In the genomic region with DNA sequence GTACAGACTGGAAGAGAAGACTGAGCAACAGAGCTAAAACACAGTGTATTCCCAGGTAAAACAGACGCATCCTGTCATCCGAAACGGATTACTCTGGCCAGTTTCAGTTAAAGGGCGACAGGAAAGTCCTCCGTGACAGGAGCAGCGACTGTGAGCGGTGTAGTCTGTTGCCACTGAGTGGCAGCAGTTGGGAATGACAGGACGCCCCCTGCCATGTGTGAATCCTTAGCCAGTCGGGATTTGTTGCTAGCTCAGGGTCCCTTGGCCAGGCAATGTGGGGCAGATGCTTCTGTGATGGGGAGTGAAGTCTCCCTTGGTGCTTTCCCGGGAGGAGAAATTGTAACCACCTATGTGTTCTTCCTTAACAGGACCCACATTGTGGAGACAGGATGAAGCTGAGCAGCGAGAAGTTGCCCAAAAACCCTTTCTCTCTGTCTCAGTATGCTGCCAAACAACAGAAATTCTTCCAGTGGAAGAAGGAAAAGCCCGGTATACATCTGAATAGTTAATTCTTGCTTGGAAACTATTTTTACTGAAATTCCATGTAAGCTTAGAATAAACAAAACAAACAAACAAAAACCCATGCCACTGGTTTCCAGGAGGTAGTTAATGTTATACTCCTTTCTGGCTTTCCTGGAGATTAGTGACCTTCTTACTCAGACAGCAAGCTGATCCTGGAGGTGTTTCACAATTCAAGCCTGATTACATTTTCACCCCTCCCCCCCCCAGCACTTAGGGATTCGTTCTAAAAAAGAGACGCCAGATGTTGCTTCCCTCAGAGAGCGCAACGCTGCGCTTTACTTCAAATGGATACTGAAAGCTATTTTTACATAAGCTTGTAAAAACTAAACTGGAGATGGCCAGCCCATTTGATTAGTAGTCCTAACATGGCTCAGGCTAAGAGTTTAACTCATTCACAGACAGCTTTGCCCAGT, we compare ENCODE assay signal across 8 mouse cellular contexts. TPM values are rescaled to one million over a fixed set of nuclear protein-coding genes. Genes with fewer than 3 reads are reported as not detected.
DNase-seq lines count a peak whose midpoint lies in the region; ATAC-seq lines count a peak whose summit lies in the region.

No protein-coding gene starts in this region.

- H3K4me3 ChIP-seq in embryonic facial prominence, embryonic 15.5 days (replicated peaks) = peak overlapping the region; percentile 22
- no peak overlapping the region for H3K4me3 ChIP-seq in hindbrain, embryonic 13.5 days
- H3K4me3 ChIP-seq in limb, embryonic 12.5 days (replicated peaks) = peak overlapping the region; percentile 11
- 0 out of 2 replicates have a peak overlapping the region, but pooled peaks have one; percentile 6 for H3K4me3 ChIP-seq in midbrain, embryonic 15.5 days

- H3K9ac ChIP-seq in embryonic facial prominence, embryonic 15.5 days = no peak overlapping the region
- no peak overlapping the region for H3K9ac ChIP-seq in hindbrain, embryonic 13.5 days
- no peak overlapping the region for H3K9ac ChIP-seq in limb, embryonic 12.5 days (replicated peaks)
- H3K9ac ChIP-seq in midbrain, embryonic 15.5 days = no peak overlapping the region

- 7% methylated on average over 17 of the region's 17 CpGs for WGBS in embryonic facial prominence, embryonic 15.5 days
- 19% methylated on average over 17 of the region's 17 CpGs for WGBS in hindbrain, embryonic 13.5 days
- WGBS in limb, embryonic 12.5 days = 9% methylated on average over 17 of the region's 17 CpGs
- 10% methylated on average over 17 of the region's 17 CpGs for WGBS in midbrain, embryonic 15.5 days

- H3K27me3 ChIP-seq in embryonic facial prominence, embryonic 15.5 days = no peaks in the 10 kb centered on the region
- H3K27me3 ChIP-seq in hindbrain, embryonic 13.5 days = no peaks in the 10 kb centered on the region
- H3K27me3 ChIP-seq in limb, embryonic 12.5 days = no peaks in the 10 kb centered on the region
- no peaks in the 10 kb centered on the region for H3K27me3 ChIP-seq in midbrain, embryonic 15.5 days (replicated peaks)

- H3K36me3 ChIP-seq in embryonic facial prominence, embryonic 15.5 days = no peaks in the 10 kb centered on the region
- H3K36me3 ChIP-seq in hindbrain, embryonic 13.5 days = no peaks in the 10 kb centered on the region
- H3K36me3 ChIP-seq in limb, embryonic 12.5 days = no peaks in the 10 kb centered on the region
- no peaks in the 10 kb centered on the region for H3K36me3 ChIP-seq in midbrain, embryonic 15.5 days (replicated peaks)

- H3K9me3 ChIP-seq in embryonic facial prominence, embryonic 15.5 days (replicated peaks) = no peaks in the 10 kb centered on the region
- H3K9me3 ChIP-seq in hindbrain, embryonic 13.5 days = no peaks in the 10 kb centered on the region
- no peaks in the 10 kb centered on the region for H3K9me3 ChIP-seq in limb, embryonic 12.5 days
- H3K9me3 ChIP-seq in midbrain, embryonic 15.5 days = no peaks in the 10 kb centered on the region

- H3K27ac ChIP-seq in embryonic facial prominence, embryonic 15.5 days (replicated peaks) = peak overlapping the region; percentile 65
- no peak overlapping the region for H3K27ac ChIP-seq in hindbrain, embryonic 13.5 days
- H3K27ac ChIP-seq in limb, embryonic 12.5 days = 0 out of 2 replicates have a peak overlapping the region, but pooled peaks have one; percentile 45
- H3K27ac ChIP-seq in midbrain, embryonic 15.5 days = no peak overlapping the region

- H3K4me2 ChIP-seq in embryonic facial prominence, embryonic 15.5 days (replicated peaks) = peak overlapping the region; percentile 46
- H3K4me2 ChIP-seq in hindbrain, embryonic 13.5 days = peak overlapping the region; percentile 34
- peak overlapping the region; percentile 52 for H3K4me2 ChIP-seq in limb, embryonic 12.5 days
- peak overlapping the region; percentile 42 for H3K4me2 ChIP-seq in midbrain, embryonic 15.5 days

- ATAC-seq in embryonic facial prominence, embryonic 15.5 days (ENCODE audit: insufficient number of reproducible peaks, low FRiP score, low TSS enrichment, low read depth) = peak; percentile 39; the same call in 1 of the 2 replicates
- no peak for ATAC-seq in hindbrain, embryonic 13.5 days (ENCODE audit: low FRiP score)
- no peak for ATAC-seq in limb, embryonic 12.5 days (ENCODE audit: insufficient number of reproducible peaks, insufficient read depth, low FRiP score, low TSS enrichment, low read depth)
- ATAC-seq in midbrain, embryonic 15.5 days (replicated peaks) = peak; percentile 66; the same call in 1 of the 2 replicates

- DNase-seq in layer of hippocampus, postnatal 14 days (ENCODE audit: low spot score in 2 of 2) = peak; percentile 36 to 39
- no peak for DNase-seq in layer of hippocampus, adult 9-10 months (ENCODE audit: low spot score)
- no peak for DNase-seq in spleen, adult 12 weeks (ENCODE audit: low spot score)
- DNase-seq in urinary bladder, adult 2 months (ENCODE audit: low spot score) = no peak

- H3K4me1 ChIP-seq in embryonic facial prominence, embryonic 15.5 days = peaks cover 12% of the 10 kb centered on the region
- H3K4me1 ChIP-seq in hindbrain, embryonic 13.5 days (replicated peaks) = peaks cover 11% of the 10 kb centered on the region
- H3K4me1 ChIP-seq in limb, embryonic 12.5 days (replicated peaks) = peaks cover 15% of the 10 kb centered on the region
- H3K4me1 ChIP-seq in midbrain, embryonic 15.5 days = peaks cover 11% of the 10 kb centered on the region

RNA-seq across cellular contexts. Expression of gene Ankrd37, which starts 5.5 kb away (rescaled TPM):
- total RNA-seq in layer of hippocampus, postnatal 14 days (2021) = 1 to 10 TPM; 5.9 to 8.3 TPM
- 30.8 and 34.1 TPM in 2 replicates for polyA plus RNA-seq in embryonic facial prominence, embryonic 15.5 days (2015; fragmentation: Nextera tagmentation; extraction: Ambion mirVana)
- 31.2 and 32.0 TPM in 2 replicates for polyA plus RNA-seq in hindbrain, embryonic 13.5 days (2015; fragmentation: Nextera tagmentation; extraction: Ambion mirVana)
- 22.2 and 22.3 TPM in 2 replicates for polyA plus RNA-seq in limb, embryonic 12.5 days (2016; fragmentation: Nextera tagmentation; extraction: Ambion mirVana)
- polyA plus RNA-seq in midbrain, embryonic 15.5 days (2015; fragmentation: Nextera tagmentation; extraction: Ambion mirVana) = 39.7 and 45.3 TPM in 2 replicates
- polyA plus RNA-seq in urinary bladder, adult 2 months (2012; rRNA removed) = 6.2 and 6.8 TPM in 2 replicates

RNA-seq across cellular contexts. Expression of gene Lrp2bp, which starts 11.9 kb away (rescaled TPM):
- under 1 TPM; 0.26 to 0.48 TPM for total RNA-seq in layer of hippocampus, postnatal 14 days (2021)
- polyA plus RNA-seq in embryonic facial prominence, embryonic 15.5 days (2015; fragmentation: Nextera tagmentation; extraction: Ambion mirVana) = 0.72 and 1.3 TPM in 2 replicates
- 0.48 and 0.65 TPM in 2 replicates for polyA plus RNA-seq in hindbrain, embryonic 13.5 days (2015; fragmentation: Nextera tagmentation; extraction: Ambion mirVana)
- 0.23 and 0.41 TPM in 2 replicates for polyA plus RNA-seq in limb, embryonic 12.5 days (2016; fragmentation: Nextera tagmentation; extraction: Ambion mirVana)
- polyA plus RNA-seq in midbrain, embryonic 15.5 days (2015; fragmentation: Nextera tagmentation; extraction: Ambion mirVana) = 0.52 and 0.66 TPM in 2 replicates
- polyA plus RNA-seq in urinary bladder, adult 2 months (2012; rRNA removed) = 0.21 and 0.44 TPM in 2 replicates

RNA-seq across cellular contexts. Expression of gene Ufsp2, which starts 35.7 kb away (rescaled TPM):
- 10 to 100 TPM; 58.2 to 59.9 TPM for total RNA-seq in layer of hippocampus, postnatal 14 days (2021)
- polyA plus RNA-seq in embryonic facial prominence, embryonic 15.5 days (2015; fragmentation: Nextera tagmentation; extraction: Ambion mirVana) = 94.6 and 100 TPM in 2 replicates
- 67.4 and 70.4 TPM in 2 replicates for polyA plus RNA-seq in hindbrain, embryonic 13.5 days (2015; fragmentation: Nextera tagmentation; extraction: Ambion mirVana)
- polyA plus RNA-seq in limb, embryonic 12.5 days (2016; fragmentation: Nextera tagmentation; extraction: Ambion mirVana) = 72.1 TPM in 2 replicates
- polyA plus RNA-seq in midbrain, embryonic 15.5 days (2015; fragmentation: Nextera tagmentation; extraction: Ambion mirVana) = 56.0 and 64.0 TPM in 2 replicates
- polyA plus RNA-seq in urinary bladder, adult 2 months (2012; rRNA removed) = 51.4 and 57.1 TPM in 2 replicates

RNA-seq across cellular contexts. Expression of gene 1700029J07Rik, which starts 36.0 kb away (rescaled TPM):
- total RNA-seq in layer of hippocampus, postnatal 14 days (2021) = 1 to 10 TPM; 3.7 to 4.1 TPM
- polyA plus RNA-seq in embryonic facial prominence, embryonic 15.5 days (2015; fragmentation: Nextera tagmentation; extraction: Ambion mirVana) = 9.2 and 11.0 TPM in 2 replicates
- 5.6 and 5.8 TPM in 2 replicates for polyA plus RNA-seq in hindbrain, embryonic 13.5 days (2015; fragmentation: Nextera tagmentation; extraction: Ambion mirVana)
- polyA plus RNA-seq in limb, embryonic 12.5 days (2016; fragmentation: Nextera tagmentation; extraction: Ambion mirVana) = 3.4 and 4.9 TPM in 2 replicates
- 5.5 and 6.5 TPM in 2 replicates for polyA plus RNA-seq in midbrain, embryonic 15.5 days (2015; fragmentation: Nextera tagmentation; extraction: Ambion mirVana)
- 8.5 and 11.2 TPM in 2 replicates for polyA plus RNA-seq in urinary bladder, adult 2 months (2012; rRNA removed)

Comparison
In these comparisons a context has a peak if more than half of its experiments do, and no peak if none do; other contexts are left out.
1. DNase-seq: peak in layer of hippocampus, postnatal 14 days (2 of 2); none in layer of hippocampus, adult 9-10 months (single experiment), spleen, adult 12 weeks (single experiment) and urinary bladder, adult 2 months (single experiment).
2. ATAC-seq: peak in embryonic facial prominence, embryonic 15.5 days (single experiment) and midbrain, embryonic 15.5 days (single experiment); none in hindbrain, embryonic 13.5 days (single experiment) and limb, embryonic 12.5 days (single experiment).
3. H3K27ac ChIP-seq: peak in embryonic facial prominence, embryonic 15.5 days (single experiment) and limb, embryonic 12.5 days (single experiment); none in hindbrain, embryonic 13.5 days (single experiment) and midbrain, embryonic 15.5 days (single experiment).
4. Peak in every context shown above with its lines, with median percentiles within 50 percentile points of each other: H3K4me2 ChIP-seq.